Mouse (Mus musculus) granulocyte monocyte progenitor cell, adult 5-6 weeks (primary cell): Measurements from ENCODE around the gene Mfsd9. TPM values are rescaled to one million over a fixed set of nuclear protein-coding genes. Genes with fewer than 3 reads are reported as not detected.
"Not testable (repeated sequence)": the region's sequence is repeated elsewhere in the genome, so short reads cannot be mapped to it uniquely, and the experiment has no call there.

Experiments used
- ATAC-seq: replicated peaks from 2 replicates; pipeline ENCODE4 v1.8.0; 2016; ENCODE audit warnings: mild to moderate bottlenecking, moderate TSS enrichment, inconsistent platforms; ENCODE audit not compliant: poor library complexity, severe bottlenecking
- total RNA-seq, 2 experiments: library from RNA; stranded (forward) in 1 of 2; stranded (reverse) in 1 of 2; fragments of 200-712, 200-1000 nt in 1 of 2; fragments of >200 nt in 1 of 2; fragmentation: Nextera tagmentation in 1 of 2; gene quantifications; 2 replicates each; pipeline ENCODE4 v1.2.3; 2014 to 2017

The Mfsd9 gene
- total RNA-seq, 2 experiments from 2014 or later = 0.88 to 1.6 TPM

DNA sequence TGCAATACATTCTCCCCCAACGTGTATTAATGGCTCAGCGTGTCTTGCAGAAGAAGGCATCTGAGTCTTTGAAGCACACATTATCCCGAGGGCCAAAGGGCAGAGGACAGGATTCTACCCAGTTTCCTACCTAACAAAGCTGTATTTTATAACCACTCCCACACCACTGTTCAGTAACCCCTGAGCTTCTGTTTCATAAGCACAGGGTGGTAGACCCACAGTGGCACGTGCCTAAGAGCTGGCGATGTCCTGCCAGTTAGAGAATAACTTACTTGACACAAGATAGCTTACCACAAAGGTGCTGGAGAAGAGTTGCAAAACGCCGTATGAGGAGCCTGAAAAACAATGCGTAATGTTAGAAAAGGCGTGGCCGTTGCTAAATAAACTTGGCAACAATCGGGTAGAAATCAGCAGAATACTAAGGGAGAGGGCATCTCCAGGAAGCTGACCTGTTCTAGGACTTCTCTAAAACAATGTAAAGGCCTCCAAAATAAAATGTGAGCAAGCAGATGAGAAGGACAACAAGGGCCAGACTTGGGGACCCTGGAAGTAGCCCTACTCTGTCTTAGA is 4.5 kb downstream of the Mfsd9 start:
- peak; percentile 26 for ATAC-seq

DNA sequence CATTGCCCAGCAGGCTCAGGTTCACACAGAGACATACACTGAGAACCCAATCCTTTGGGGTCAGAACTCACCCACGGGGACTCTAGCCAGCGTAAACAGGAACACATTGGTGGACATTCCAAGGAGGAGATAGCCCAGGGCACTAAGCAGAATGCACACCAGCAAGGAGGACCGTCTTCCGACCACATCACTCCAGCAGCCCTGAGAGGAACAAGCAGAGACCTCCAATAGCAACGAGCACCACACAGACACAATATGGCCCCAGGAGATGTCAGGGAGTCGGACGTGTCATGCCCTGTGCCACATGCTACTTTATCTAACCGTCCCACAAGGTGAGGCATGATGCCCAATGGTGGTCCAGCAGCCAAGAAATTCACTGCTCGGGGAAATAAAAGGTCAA is 6.2 kb downstream of the Mfsd9 start:
- ATAC-seq = no peak

GRCm38 (mm10) chr1:40783450-40783849 is 7.0 kb downstream of the Mfsd9 start:
- no peak for ATAC-seq

DNA sequence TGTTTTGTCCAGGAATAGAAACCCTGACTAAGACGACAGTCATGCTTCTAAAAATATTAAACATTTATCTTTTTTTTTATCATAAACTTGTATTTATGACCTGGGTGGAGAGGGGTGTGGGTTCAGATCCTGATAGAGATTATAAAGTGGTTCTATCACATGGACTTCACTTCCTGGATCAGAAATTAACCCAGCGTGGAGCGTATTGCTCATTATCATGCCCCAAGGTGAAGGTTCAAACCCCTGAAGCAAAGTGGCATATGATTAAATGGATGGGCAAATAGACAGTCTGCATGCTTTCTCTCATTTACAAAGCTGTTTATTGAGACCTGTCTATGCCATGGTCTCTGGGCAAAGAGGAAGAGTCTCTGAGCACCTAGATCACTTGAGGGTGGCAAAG is 13.7 kb downstream of the Mfsd9 start:
- no peak for ATAC-seq

- ATAC-seq = no peak
Measured at GRCm38 (mm10) chr1:40776102-40776501, 14.4 kb downstream of the Mfsd9 start.

DNA sequence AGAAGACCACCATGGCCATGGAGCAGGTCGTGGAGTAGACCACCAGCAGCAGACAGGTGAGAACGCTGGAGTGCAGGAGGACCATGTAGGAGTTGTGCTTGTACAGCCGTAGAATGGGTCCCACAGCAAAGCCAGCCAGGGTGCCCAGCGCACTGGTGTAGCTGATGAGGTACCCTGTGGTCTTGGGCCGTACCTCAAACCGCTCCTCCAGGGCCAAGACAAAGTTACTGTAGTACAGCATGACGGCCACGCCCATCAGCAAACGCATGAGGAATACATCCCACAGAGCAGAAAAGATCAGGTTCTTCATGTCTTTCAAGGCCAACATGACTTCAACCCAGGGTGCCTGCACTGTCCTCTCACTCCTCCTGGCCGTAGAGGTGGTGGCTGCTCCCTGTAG is 16.4 kb downstream of the Mfsd9 start:
- no peak for ATAC-seq

DNA sequence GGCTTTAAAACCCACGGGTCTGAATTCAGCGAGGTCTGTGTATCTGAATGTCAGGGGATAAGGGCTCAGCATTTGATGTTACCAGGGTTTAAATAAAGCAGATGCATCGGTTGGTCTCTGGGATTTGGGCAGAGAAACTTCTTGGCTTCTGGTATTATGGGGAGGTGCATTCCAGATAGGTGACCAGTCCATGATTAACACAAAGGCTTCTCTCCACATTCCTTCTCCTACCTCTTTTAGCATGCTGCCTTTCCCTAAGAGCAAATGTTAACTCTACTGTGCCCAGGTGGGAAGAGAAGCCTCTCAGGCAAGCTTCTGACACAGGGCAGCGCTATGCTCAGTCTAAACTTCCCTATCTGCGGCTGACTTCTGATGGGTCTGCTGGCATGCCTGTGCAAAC is 17.3 kb downstream of the Mfsd9 start:
- no peak for ATAC-seq

GRCm38 (mm10) chr1:40771196-40771970 is 19.1 kb downstream of the Mfsd9 start:
- no peak for ATAC-seq

- no peak for ATAC-seq
Measured at GRCm38 (mm10) chr1:40769331-40769894, 21.1 kb downstream of the Mfsd9 start.

DNA sequence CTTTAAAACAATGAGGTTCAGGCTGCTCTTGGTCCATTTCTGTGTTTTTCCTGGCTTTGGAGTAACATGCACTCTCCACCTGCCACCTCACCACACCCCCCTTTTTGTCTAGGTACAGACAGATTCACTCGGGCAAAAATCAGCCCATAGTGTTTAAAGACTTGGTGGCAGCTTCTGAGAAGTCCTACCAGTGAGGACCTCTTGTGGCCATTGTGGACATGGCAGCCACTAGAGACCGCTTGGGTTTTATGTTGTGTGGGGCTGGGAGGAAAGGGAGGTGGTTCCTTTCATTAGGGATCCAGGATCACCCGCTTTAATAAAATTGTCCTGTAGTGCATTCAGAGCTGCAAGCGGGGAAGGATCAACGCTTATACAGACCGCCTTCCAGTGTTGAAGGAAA is 21.9 kb downstream of the Mfsd9 start:
- peak; percentile 87 for ATAC-seq

DNA sequence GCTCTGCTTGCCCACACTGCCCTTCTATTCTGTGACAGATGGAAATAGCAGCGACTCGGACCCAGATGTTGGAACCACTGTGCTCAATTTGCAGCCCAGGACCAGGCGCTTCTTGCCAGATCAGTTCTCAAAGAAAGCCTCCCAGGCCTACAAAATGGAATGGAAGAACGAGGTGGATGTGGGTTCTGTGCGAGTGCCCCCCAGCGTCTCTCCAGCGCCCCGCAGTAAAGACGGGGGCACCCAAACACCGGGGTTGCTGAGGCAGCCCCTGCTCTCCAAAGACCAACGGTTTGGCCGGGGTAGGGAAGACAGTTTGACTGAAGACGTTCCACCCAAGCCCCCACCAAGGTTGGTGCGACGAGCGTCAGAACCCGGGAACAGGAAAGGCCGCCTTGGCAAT is 22.9 kb downstream of the Mfsd9 start:
- no peak for ATAC-seq

DNA sequence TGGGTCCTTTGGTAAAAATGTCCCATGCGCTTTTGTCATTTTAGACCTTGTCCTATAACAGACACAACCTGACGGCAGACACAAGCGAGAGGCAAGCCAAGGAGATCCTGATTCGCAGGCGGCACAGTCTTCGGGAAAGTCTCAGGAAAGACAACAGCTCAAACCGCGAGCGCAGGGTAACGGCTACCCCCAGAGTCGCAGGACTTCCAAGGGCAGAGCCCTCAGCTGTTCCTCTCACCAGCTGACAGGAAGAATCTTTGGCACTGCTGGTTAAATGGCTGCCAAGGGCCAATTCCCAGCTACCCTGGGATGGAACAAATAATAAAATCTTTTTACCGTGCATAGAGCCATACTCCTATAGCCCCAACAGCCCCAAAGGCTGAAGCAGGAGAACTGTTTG is 25.0 kb downstream of the Mfsd9 start:
- ATAC-seq = no peak

- ATAC-seq = no peak
Measured at GRCm38 (mm10) chr1:40764701-40765275, 25.7 kb downstream of the Mfsd9 start.

- ATAC-seq = no peak
Measured at GRCm38 (mm10) chr1:40764042-40764441, 26.4 kb downstream of the Mfsd9 start.

- no peak for ATAC-seq
Measured at GRCm38 (mm10) chr1:40759751-40760445, 30.6 kb downstream of the Mfsd9 start.

- peak; percentile 86 for ATAC-seq
Measured at GRCm38 (mm10) chr1:40746089-40746488, 44.4 kb downstream of the Mfsd9 start.

DNA sequence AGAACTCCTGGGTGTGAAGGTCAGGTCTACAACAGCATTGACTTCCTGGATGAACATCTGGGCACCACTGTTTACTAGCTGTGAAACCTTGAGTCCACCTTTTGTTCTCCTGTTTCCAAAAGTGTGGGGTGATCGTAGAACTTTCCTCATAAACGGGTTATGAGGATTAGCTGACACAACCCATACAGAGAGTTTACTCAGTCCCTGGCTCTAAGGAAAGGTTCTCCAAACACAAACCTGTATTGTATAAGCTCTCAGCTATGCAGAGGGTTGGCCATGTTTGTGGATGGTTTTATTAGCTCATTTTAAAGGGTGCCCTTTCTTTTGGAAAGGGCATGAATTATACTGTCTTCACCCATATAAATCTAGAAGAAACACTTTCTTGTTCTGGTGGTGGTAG is 49.7 kb downstream of the Mfsd9 start:
- no peak for ATAC-seq

- not testable (repeated sequence) for ATAC-seq
Measured at GRCm38 (mm10) chr1:40738246-40738645, 52.2 kb downstream of the Mfsd9 start.

GRCm38 (mm10) chr1:40737671-40738070 is 52.8 kb downstream of the Mfsd9 start:
- 0 out of 2 replicates have a peak, but pooled peaks have one; percentile 12 for ATAC-seq

- ATAC-seq = no peak
Measured at GRCm38 (mm10) chr1:40728636-40729035, 61.9 kb downstream of the Mfsd9 start.

- no peak for ATAC-seq
Measured at GRCm38 (mm10) chr1:40727404-40727803, 63.1 kb downstream of the Mfsd9 start.
